Mouse (Mus musculus): ENCODE data around the gene Aqp1.

GRCm38 (mm10) chr6:55394854-55395253 is 58.6 kb downstream of the Aqp1 start:
- no peak for TF ChIP-seq CTCF (IDR thresholded peaks at IDR 0.05; ENCODE audit: extremely low read depth, insufficient read length, insufficient replicate concordance, low read depth, low read length)
- no peak for TF ChIP-seq POLR2A (IDR thresholded peaks at IDR 0.05; ENCODE audit: low read depth, low read length)
